Mouse (Mus musculus): ENCODE measurements around the gene Gramd2. TPM values are rescaled to one million over a fixed set of nuclear protein-coding genes. Genes with fewer than 3 reads are reported as not detected.

Gene Gramd2
- polyA plus RNA-seq (2017; shearing (Covaris generic)), result 1 to 10 TPM in 1 of 2 experiments, under 1 TPM in 1; 0.19 to 1.8 TPM

GRCm38 (mm10) chr9:59679678-59680533 is at the start of gene Gramd2:
Gene Gramd2 (plus strand): TSS chr9:59680144.

DNA sequence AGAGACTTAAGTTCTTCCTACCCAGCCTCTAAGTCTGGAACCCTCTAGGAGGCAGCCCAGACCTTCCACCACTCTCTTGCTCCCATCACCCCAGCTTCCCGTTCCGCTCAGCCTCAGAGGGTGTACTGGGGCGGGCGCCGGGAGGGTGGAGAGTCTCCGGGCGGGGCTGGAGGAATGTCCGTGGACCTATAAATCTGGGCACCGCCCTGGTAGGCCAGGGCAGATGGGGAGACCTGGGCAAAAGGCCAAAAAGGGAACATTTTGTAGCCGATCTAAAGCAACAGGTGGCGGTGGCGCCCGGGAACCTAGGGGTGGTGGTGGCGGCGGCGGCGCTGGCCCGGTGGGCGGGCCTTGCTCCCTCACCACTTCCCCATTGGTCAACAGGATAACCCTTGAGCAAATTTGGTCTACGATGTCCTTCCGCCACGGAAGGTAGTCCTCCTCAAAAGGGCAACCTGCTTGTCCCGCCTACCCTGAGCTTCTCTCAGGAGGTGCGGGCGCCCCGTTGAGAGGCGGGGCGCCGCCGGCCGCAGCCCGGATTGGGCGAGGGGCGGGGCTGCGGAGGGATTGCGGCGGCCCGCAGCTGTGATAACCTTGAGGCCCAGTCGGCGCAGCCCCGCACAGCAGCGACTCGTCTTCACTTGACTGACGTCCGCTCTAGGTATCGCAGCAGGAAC is 23.8 kb upstream of the Gramd2 start, which contains the start of gene Pkm:
Gene Pkm, plus strand, starts transcription at position 411 of the 677 bp plus-strand sequence.

GRCm38 (mm10) chr9:59750267-59751065 is 70.5 kb downstream of the Gramd2 start, which contains the start of the genes Senp8 and Myo9a:
Gene Senp8 (minus strand): TSS chr9:59750710.
Gene Myo9a (plus strand): TSS chr9:59750896.

Other genes with a start within 250 kb of the Gramd2 start
- gene Arih1, start 193.5 kb upstream of the Gramd2 start, polyA plus RNA-seq (2017; shearing (Covaris generic)), result 100 to 1,000 TPM in 1 of 2 experiments, 10 to 100 TPM in 1; 89.5 to 109 TPM
- 10 to 100 TPM; 55.0 to 56.4 TPM for gene Hexa, start 140.6 kb upstream of the Gramd2 start, polyA plus RNA-seq (2017; shearing (Covaris generic))
- gene Tmem202, start 140.3 kb upstream of the Gramd2 start, polyA plus RNA-seq (2017; shearing (Covaris generic)), result under 1 TPM; 0.26 to 0.52 TPM
- under 1 TPM in 1 of 2 experiments, not detected in 1; 0.33 TPM for gene Celf6, start 102.2 kb upstream of the Gramd2 start, polyA plus RNA-seq (2017; shearing (Covaris generic))
- gene Parp6, start 62.9 kb upstream of the Gramd2 start, polyA plus RNA-seq (2017; shearing (Covaris generic)), result 10 to 100 TPM; 45.1 to 69.1 TPM
- 100 to 1,000 TPM; 721 to 753 TPM for gene Pkm, start 23.8 kb upstream of the Gramd2 start, polyA plus RNA-seq (2017; shearing (Covaris generic))
- gene Senp8, start 70.6 kb downstream of the Gramd2 start, polyA plus RNA-seq (2017; shearing (Covaris generic)), result 1 to 10 TPM; 5.9 to 8.2 TPM
- 10 to 100 TPM; 20.3 to 21.2 TPM for gene Myo9a, start 70.8 kb downstream of the Gramd2 start, polyA plus RNA-seq (2017; shearing (Covaris generic))